Mouse (Mus musculus): ENCODE measurements around the gene Plb1. TPM values are rescaled to one million over a fixed set of nuclear protein-coding genes. Genes with fewer than 3 reads are reported as not detected.

Gene Plb1
- total RNA-seq, 2 experiments from 2014 or later, result 1.8 to 5.2 TPM

DNA sequence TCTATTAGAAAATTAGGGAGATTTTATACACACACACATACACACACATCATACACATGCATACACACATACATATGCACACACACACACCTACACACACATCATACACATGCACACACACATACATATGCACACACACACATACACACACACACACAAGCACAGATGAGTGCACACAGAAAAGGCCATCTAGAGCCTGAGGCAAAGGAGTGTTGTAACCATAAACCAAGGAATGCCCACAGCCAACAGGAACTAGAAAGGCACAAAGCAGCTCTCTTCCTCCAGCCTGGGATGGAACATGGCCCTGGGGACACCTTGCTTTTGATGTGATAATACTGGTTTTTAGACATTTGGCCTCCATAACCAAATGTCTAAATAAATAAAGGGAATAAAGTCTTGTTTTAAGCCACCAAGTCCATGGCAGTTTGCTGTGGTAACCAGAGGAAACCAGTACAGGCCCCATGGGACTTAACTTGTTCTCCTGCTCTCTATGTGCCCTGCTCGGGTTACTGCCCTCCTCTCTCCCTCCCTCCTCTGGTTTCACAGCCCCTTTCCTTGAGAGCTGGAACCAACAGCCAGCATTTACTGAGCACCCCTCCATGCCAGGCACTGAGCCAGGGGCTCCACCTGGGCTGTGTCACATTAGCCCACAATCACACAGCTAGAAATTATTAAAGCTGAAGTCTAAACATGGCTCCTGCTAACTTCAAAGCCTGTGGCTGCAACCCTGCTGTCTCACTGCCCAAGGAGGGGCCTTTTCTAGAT, 179.9 kb downstream of the Plb1 start:
- intact Hi-C loops (cut with DNase I), result no loop called here
- DNase-seq (ENCODE audit: extremely low spot score in 1 of 2, low spot score in 2 of 2), result peak in 1 of 2 experiments; percentile 74

DNA sequence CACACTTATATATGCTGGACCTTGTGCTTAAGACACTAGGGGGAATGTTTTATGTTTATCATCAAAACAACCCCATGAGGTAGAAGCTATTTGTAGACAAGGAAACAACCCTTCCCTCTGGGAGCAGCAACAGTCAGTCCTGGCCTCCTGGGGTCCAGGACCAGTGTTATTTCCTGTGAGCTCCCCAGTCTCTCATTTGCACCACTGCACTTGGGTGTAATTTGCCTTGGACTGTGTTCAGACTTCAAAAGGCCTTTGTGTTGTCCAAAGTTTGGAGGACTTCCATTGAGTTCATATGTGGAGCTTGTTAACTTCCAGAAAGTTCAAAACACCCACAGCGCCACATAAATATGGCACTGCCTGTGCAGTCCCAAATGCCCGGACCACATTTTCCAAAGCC, 180.6 kb downstream of the Plb1 start:
- intact Hi-C loops (cut with DNase I), result no loop called here
- peak in 1 of 2 experiments; percentile 60 for DNase-seq (ENCODE audit: extremely low spot score in 1 of 2, low spot score in 2 of 2)

DNA sequence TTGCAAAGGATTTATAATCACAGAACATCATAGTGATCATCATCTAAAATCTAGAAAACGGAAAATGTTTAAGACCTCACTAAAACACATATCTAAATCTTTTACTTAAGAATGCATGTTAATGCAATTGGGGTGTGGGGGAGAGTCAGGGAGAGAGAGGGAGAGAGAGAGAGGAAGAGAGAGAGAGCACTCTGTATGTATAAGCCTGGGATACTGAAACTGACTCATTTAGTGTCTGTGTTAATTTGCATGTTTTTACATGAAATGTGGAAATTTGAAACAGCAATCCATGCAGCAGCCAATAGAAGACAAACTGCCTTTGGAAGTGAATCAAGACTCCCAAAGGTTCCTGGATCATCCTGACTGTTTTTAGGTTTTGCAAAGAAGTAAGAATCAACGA, 181.1 kb downstream of the Plb1 start:
- no peak for DNase-seq (ENCODE audit: extremely low spot score in 1 of 2, low spot score in 2 of 2)
- intact Hi-C loops (cut with DNase I), result no loop called here

DNA sequence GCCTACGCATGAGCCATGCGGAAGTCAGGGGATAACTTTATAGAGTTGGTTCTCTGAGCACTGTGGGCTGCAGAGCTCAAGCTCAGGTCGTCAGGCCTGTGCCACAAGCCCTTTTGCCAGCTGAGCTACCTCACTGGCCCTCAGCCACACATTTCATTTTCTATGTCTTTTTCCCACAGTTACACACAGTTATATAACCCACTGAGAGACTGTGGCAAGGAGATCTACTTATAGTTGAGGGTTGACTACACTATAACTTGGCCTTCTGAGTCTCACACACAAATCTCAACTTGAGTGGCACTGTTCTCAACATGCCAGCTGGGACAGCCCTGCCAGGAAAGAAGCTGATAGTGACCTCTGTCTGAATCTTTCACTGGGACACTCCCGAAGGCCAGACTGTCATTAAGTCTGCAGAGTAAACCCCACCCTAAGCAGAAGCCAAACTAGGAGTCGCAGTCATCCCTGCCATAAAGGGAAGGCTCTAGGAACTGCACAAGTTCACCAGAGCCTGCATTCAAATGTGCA, 182.0 kb downstream of the Plb1 start:
- intact Hi-C loops (cut with DNase I), result no loop called here
- no peak for DNase-seq (ENCODE audit: extremely low spot score in 1 of 2, low spot score in 2 of 2)

DNA sequence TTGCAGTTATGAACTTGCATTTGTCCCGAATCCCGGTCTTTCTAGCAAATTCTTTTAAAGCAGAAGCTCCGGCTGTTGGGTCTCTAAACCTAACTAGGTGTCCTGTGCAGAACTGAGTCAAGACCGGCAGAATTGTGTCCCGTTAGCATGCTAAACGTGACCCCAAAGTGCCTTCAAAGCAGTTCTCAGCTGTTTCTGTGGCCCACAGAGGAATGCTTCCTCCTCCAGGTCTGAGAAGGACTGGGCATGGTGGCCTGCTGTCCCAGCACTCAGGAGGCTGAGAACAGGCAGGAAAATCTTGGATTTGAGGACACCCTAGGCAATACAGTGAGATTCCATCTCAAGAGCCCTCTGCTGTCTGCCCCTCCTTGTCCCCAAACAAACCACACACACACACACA, 183.0 kb downstream of the Plb1 start:
- intact Hi-C loops (cut with DNase I), result no loop called here
- DNase-seq (ENCODE audit: extremely low spot score in 1 of 2, low spot score in 2 of 2), result no peak

Other genes with a start within 250 kb of the Plb1 start
- 10 to 100 TPM; 27.5 to 31.3 TPM for gene Fosl2, start 96.9 kb upstream of the Plb1 start, total RNA-seq (2021)
- 100 to 1,000 TPM; 365 to 391 TPM for gene Ppp1cb, start 226.1 kb downstream of the Plb1 start, total RNA-seq (2021)

Data from left cerebral cortex, postnatal 10 days (tissue).